Mouse (Mus musculus): Measurements from ENCODE around the gene Lyar.

The Lyar gene

GRCm38 (mm10) chr5:38255644-38256043, 35.4 kb downstream of the Lyar start:
- DNase-seq (ENCODE audit: low read depth), result peak; percentile 85

DNA sequence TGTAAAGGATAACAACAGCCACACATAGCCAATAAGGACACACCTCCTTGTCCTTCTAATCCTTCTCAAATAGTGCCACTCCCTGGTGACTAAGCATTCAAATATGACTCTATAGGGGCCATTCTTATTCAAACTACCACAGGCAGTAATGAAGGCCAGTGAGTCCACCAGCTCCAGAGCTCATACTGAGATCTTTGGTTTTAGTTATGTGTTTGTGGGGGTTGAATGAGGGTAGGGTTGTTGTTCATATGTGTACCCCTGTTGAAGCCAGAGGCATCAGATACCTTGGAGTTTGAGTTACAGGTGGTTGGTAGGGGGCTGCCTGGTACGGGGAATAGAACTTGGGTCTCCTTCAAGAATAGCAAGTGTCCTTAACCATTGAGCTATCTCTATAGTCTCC, 36.3 kb downstream of the Lyar start:
- no peak for DNase-seq (ENCODE audit: low read depth)

DNA sequence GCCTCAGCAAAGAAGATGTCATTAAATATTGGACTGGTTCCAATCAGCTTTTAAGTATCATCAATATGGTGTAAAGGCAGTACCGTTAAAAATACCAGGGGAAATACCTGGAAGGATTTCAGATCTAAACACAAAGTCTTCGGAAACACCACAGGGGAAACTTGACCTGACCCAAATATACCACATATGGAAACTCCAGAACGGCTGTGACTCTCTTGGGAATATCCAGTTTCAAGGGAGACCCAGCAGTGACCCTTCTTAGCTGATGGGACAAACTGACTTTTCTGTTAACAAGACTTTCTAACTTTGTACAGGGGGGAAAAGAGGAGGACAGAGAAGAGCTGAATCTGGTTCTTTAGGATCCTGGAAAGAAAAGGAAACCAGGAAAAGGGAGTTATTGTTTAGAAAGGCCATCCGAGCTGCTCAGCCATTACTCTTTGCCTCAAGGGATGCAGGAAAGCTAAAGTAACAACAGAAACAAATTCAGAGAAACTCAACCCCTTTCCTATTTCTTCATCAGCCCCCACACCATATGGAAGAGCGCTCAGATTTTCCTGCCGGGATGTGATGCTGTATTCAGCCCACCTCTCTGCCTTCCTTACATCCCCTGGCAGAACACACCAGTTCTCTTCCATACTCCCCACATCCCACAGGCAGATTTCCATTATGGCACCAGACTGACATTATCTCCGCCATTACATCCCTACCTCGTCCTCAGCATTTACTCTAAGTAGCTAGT, 37.9 kb downstream of the Lyar start:
- DNase-seq (ENCODE audit: low read depth), result no peak

GRCm38 (mm10) chr5:38258773-38259146, 38.5 kb downstream of the Lyar start:
- DNase-seq (ENCODE audit: low read depth), result no peak

DNA sequence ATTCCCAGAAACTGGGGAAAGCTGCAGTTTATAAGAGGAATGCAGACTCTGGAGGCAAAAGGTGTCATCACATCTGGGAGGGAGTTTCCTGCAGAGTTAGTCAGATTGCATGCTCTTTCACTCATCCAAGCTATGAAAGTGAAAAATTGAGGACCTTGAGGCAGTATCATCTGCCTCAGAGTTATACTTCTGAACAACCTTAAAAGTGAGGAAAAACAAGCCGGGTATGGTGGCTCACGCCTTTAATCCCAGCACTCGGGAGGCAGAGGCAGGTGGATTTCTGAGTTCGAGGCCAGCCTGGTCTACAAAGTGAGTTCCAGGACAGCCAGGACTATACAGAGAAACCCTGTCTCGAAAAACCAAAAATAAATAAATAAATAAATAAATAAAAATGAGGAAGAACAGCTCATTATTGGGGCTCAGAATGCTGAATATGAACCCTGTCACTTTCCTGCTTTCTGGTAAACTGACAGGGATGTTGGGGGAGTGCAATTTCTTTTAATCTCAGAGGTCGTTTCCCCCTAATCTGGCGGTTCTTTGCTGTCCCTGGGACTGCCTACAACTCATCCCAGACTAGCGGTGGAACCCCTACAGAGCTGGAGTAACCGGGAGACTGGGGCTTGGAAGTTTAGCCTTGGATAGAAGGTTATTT, 39.3 kb downstream of the Lyar start:
- peak; percentile 23 for DNase-seq (ENCODE audit: low read depth)

GRCm38 (mm10) chr5:38260107-38260682, 39.9 kb downstream of the Lyar start, which contains the start of gene Tmem128:
TSS of gene Tmem128 (plus strand) at chr5:38260185.
- DNase-seq (ENCODE audit: low read depth), result peak; percentile 69

GRCm38 (mm10) chr5:38270942-38271341, 50.7 kb downstream of the Lyar start:
- no peak for DNase-seq (ENCODE audit: low read depth)

DNA sequence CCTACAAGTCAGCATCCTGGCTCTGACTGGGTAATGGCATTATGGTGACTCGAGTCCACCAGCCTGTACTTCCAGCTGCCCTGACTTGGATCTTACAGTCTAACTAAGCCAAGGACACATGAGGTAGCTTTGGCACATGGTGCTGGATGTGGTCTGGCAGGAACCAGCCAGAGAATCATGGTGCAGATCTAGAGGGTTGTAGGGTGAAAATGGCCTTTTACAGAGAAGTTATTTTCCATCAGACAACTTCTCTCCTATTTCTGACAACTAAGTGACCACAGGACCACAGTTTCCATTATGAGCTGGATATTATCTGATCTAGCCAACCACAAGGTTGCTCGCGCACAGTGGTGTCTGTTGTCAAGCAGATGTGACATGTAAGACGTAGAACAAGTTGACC, 53.6 kb downstream of the Lyar start:
- DNase-seq (ENCODE audit: low read depth), result peak; percentile 95

DNA sequence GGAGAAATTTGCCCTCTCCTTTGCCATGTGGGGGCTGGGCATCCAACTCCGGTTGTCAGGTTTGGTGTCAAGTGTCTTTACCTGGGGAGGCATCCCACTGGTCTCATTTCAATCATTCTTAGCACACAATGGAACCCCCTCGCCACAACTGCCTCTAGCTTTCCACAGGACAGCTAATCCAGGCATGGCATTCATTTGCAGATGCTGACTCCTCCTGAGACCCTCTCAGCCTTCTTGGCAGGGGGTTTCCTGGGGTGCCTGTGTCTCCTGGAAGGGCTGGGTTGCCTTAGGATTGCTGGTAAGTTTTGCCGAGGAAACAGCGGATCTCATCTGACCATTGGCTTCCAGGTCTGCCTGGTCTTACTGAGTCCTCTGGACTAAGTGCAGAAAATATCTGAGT, 55.5 kb downstream of the Lyar start, which contains the start of gene Otop1:
Gene Otop1 (plus strand): TSS at position 202 of the 400 bp plus-strand sequence.
- DNase-seq (ENCODE audit: low read depth), result no peak

GRCm38 (mm10) chr5:38276451-38276850, 56.2 kb downstream of the Lyar start:
- DNase-seq (ENCODE audit: low read depth), result no peak

DNA sequence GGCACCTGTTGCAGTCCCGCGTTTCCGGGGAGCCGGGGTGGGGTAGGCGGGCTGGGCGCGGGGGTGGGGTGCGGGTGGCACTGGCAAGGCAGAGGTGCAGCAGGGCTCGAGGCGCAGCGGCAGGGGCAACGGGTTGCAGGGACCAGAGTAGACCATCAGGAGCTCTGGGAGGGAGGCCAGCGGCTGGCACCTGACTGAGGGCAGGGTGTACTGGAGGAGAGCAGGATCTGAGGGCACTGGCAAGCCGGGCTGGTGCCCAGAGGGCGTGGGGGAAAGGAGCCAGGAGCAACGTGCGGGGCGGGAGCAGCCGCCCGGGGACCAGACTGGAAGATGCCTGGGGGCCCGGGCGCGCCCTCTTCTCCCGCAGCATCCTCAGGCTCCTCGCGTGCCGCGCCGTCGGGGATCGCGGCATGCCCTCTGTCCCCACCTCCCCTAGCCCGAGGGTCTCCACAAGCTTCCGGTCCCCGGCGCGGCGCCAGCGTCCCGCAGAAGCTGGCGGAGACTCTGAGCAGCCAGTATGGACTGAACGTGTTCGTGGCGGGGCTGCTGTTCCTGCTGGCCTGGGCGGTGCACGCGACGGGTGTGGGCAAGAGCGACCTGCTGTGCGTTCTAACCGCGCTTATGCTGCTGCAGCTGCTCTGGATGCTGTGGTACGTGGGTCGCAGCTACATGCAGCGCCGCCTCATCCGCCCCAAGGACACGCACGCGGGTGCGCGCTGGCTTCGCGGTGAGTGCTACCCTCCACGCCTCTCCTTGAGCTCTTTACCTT, 57.0 kb downstream of the Lyar start:
- DNase-seq (ENCODE audit: low read depth), result no peak

DNA sequence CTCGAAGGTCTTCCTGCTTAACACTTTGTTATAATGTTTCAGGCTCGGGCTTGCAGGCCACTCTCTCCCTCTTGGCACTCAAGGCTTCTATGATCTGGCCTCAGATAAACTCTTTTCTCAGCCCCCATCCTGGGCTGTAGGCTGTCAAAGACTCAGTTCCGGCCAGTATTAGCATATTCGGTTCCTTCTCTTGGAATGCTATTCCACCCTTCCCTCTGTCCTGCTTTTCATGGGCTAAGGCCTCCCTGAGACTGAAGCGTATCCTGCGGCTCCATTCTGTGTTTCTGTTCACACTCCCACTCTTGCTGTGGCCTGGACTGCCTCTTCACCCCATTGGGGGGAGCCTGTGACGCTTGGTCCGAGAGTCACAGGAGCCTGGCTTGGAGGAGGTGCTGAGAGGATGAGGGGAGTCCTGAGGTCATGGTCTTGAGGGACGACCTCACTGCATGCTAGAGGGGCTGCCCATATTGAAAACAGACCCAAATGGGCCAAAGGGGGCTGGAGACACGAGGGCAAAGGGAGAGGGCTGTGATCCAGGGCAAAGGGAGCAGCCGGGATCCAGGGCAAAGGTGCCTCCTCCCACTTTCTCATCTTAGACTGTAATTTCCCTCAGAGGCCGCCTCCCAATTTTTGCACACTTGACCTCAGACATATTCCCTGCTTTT, 57.8 kb downstream of the Lyar start:
- no peak for DNase-seq (ENCODE audit: low read depth)

GRCm38 (mm10) chr5:38280075-38280474, 59.8 kb downstream of the Lyar start:
- DNase-seq (ENCODE audit: low read depth), result peak; percentile 89

All from 416B (cell line).